In the genomic region with DNA sequence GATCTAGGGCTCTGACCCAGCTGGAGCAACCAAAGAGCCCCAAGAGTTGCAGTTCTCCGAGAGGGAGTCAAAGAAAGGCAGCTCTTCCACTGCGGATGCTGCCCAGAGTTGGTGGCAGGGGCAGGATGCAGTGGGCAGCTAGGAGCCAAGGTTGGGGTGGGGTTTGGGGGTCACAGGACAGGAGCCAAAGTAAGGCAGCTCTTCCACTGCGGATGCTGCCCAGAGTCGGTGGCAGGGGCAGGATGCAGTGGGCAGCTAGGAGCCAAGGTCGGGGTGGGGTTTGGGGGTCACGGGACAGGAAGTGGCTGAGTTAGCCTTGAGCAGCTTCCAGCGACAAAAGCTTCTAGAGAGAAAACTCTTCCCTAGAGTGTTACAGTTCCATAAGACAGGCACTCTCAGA, we compare ENCODE assay signal across 18 mouse cellular contexts.
"Had no signal": no experiment of that assay in that cellular context is flagged by ENCODE, and none has a peak within 500 bp of the region (broad histone marks: within the 10 kb centered on the region; RNA-seq: fewer than 3 reads in every experiment).

No protein-coding gene starts in this region.

- H3K36me3 ChIP-seq: liver, embryonic 13.5 days; neural tube, embryonic 13.5 days had no signal

- H3K4me1 ChIP-seq: liver, embryonic 13.5 days; neural tube, embryonic 13.5 days had no signal

- H3K27ac ChIP-seq: liver, embryonic 13.5 days; macrophage; neural tube, embryonic 13.5 days; stomach, postnatal 0 days had no signal

- DNase-seq: kidney, adult 18-20 months; kidney, adult 9 months; kidney, postnatal 14 days; kidney, postnatal 4 days; layer of hippocampus, adult 9-11 months; liver, embryonic 13.5 days; lung, embryonic 14.5 days; midbrain, embryonic 14.5 days; retina, postnatal 1 day; right cerebral cortex, postnatal 25 days; spleen, adult 18-20 months; thymus, adult 2 months; thymus, postnatal 14 days; thymus, postnatal 4 days had no signal

- H3K27me3 ChIP-seq: liver, embryonic 13.5 days; neural tube, embryonic 13.5 days had no signal

- H3K4me3 ChIP-seq: liver, embryonic 13.5 days; myocyte; neural tube, embryonic 13.5 days had no signal
